Mouse (Mus musculus): Measurements from ENCODE around the gene Frmpd3. TPM values are rescaled to one million over a fixed set of nuclear protein-coding genes. Genes with fewer than 3 reads are reported as not detected.
"Not testable (repeated sequence)": the region's sequence is repeated elsewhere in the genome, so short reads cannot be mapped to it uniquely, and the experiment has no call there.

Gene Frmpd3
- 0.02 TPM in 2 replicates for polyA plus RNA-seq (2012; rRNA removed)

DNA sequence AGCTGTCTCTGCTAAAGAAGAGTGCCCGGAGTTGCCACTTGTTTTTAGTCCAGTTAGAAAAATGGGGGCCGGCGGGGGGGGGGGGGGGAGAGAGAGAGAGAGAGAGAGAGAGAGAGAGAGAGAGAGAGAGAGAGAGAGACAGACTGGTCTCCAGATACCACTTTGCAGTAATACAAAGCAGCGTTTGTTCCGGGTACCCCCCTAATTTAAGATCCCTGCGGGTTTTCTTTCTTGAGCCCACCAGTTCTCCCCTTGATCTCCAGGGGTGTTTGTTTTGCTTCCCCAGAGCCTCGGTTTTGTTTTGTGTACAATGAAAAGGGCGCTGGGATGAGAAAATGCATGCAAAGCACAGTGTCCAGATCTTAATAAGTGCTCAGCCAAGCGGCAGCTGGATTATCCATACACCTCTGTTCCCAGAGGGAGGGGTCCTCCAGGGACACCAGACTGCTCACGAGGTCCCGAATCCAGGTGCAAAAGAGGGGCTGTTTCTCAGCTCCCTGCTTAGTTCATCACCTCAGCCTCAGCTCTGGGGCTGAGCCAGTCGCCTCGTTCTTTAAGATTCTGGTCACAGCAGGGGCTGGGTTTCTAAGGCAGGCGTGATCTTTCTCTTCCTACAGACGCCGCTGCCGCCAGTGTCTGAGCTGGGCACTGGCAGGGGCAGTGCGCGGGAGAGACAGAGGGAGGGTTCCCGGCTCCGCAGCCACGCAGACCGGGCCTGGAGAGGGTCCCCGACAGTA lies at the start of gene Frmpd3:
Gene Frmpd3 (plus strand): TSS at position 608 of the 737 bp plus-strand sequence.
- Histone ChIP-seq H3K27me3 (ENCODE audit: control insufficient read depth, insufficient read depth, low read length) (no peaks in the 10 kb centered on the region), H3K4me1 (ENCODE audit: control insufficient read depth, insufficient read depth, insufficient read length) (no peaks in the 10 kb centered on the region), H3K36me3 (ENCODE audit: control insufficient read depth, insufficient read depth, low read length) (no peaks in the 10 kb centered on the region), H3K27ac (ENCODE audit: insufficient read depth, low read length) (no peak within 1 kb of the TSS), H3K4me3 (ENCODE audit: extremely low read depth, insufficient read depth, insufficient read length) (no peak within 1 kb of the TSS)
- TF ChIP-seq POLR2A (IDR thresholded peaks at IDR 0.05; ENCODE audit: low read depth, low read length) (no peak), CTCF (IDR thresholded peaks at IDR 0.05; ENCODE audit: extremely low read depth, insufficient read depth, insufficient read length, insufficient replicate concordance) (no peak)
- 29% methylated on average over 24 of the region's 24 CpGs for WGBS
- no peak for DNase-seq (ENCODE audit: low read depth in 1 of 2, low spot score in 2 of 2)

GRCm38 (mm10) chrX:140303731-140304130 lies 38.3 kb upstream of the Frmpd3 start:
- H3K4me3 ChIP-seq (ENCODE audit: extremely low read depth, insufficient read depth, insufficient read length) = no peak overlapping the region
- 70% methylated on average over 4 of the region's 4 CpGs for WGBS
- H3K27ac ChIP-seq (ENCODE audit: insufficient read depth, low read length) = no peak overlapping the region
- DNase-seq (ENCODE audit: low read depth in 1 of 2, low spot score in 2 of 2) = no peak
- H3K27me3 ChIP-seq (ENCODE audit: control insufficient read depth, insufficient read depth, low read length) = no peaks in the 10 kb centered on the region
- no peaks in the 10 kb centered on the region for H3K36me3 ChIP-seq (ENCODE audit: control insufficient read depth, insufficient read depth, low read length)
- TF ChIP-seq CTCF (IDR thresholded peaks at IDR 0.05; ENCODE audit: extremely low read depth, insufficient read depth, insufficient read length, insufficient replicate concordance) (no peak), POLR2A (IDR thresholded peaks at IDR 0.05; ENCODE audit: low read depth, low read length) (no peak)
- H3K4me1 ChIP-seq (ENCODE audit: control insufficient read depth, insufficient read depth, insufficient read length) = no peaks in the 10 kb centered on the region

DNA sequence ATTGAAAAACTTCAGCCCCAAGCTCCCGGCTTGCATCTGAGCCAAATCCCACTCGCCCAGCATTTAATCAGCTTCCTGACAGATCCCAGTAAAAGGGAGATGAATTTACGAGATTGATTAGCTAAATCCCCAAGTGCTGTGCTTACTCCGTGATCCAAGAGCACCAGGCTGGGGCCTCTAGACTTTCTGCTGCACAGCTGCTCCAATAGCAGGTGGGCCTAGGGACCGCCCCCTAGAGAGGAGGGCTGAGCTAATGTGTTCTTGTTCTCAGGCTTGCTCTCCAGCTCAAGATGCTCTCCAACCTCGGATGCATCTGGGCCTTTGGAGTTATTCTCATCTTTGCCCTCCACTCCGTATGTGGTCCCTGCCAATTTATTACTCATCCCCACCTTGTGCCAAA lies 36.4 kb upstream of the Frmpd3 start:
- TF ChIP-seq CTCF (IDR thresholded peaks at IDR 0.05; ENCODE audit: extremely low read depth, insufficient read depth, insufficient read length, insufficient replicate concordance) (no peak), POLR2A (IDR thresholded peaks at IDR 0.05; ENCODE audit: low read depth, low read length) (no peak)
- H3K27me3 ChIP-seq (ENCODE audit: control insufficient read depth, insufficient read depth, low read length) = no peaks in the 10 kb centered on the region
- H3K36me3 ChIP-seq (ENCODE audit: control insufficient read depth, insufficient read depth, low read length) = no peaks in the 10 kb centered on the region
- H3K27ac ChIP-seq (ENCODE audit: insufficient read depth, low read length) = no peak overlapping the region
- no peak overlapping the region for H3K4me3 ChIP-seq (ENCODE audit: extremely low read depth, insufficient read depth, insufficient read length)
- 79% methylated on average over 7 of the region's 7 CpGs for WGBS
- DNase-seq (ENCODE audit: low read depth in 1 of 2, low spot score in 2 of 2) = no peak
- no peaks in the 10 kb centered on the region for H3K4me1 ChIP-seq (ENCODE audit: control insufficient read depth, insufficient read depth, insufficient read length)

DNA sequence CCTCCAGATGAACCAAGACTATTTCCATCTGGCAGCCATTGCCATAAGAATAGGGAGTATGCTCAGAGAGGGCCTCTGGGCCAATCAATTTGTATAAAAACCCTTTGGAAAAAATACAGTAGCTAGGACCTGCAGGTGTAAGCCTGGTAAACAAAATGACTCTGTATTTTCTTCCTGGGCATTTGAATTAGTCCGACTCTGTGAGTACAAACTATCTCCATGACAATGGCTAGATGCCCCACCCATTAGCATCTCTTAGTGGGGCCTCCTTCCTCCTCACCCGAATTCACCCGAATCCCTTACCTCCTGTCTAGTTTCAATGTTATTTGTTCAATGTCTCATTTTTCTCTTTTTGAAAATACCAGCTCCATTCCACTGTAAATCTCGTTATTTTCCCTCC lies 24.1 kb upstream of the Frmpd3 start:
- H3K4me1 ChIP-seq (ENCODE audit: control insufficient read depth, insufficient read depth, insufficient read length) = no peaks in the 10 kb centered on the region
- H3K27me3 ChIP-seq (ENCODE audit: control insufficient read depth, insufficient read depth, low read length) = no peaks in the 10 kb centered on the region
- 80% methylated on average over 4 of the region's 4 CpGs for whole genome bisulfite sequencing
- H3K27ac ChIP-seq (ENCODE audit: insufficient read depth, low read length) = no peak overlapping the region
- no peak overlapping the region for H3K4me3 ChIP-seq (ENCODE audit: extremely low read depth, insufficient read depth, insufficient read length)
- no peak for DNase-seq (ENCODE audit: low read depth in 1 of 2, low spot score in 2 of 2)
- TF ChIP-seq POLR2A (IDR thresholded peaks at IDR 0.05; ENCODE audit: low read depth, low read length) (no peak), CTCF (IDR thresholded peaks at IDR 0.05; ENCODE audit: extremely low read depth, insufficient read depth, insufficient read length, insufficient replicate concordance) (no peak)
- H3K36me3 ChIP-seq (ENCODE audit: control insufficient read depth, insufficient read depth, low read length) = no peaks in the 10 kb centered on the region

- no peak overlapping the region for H3K27ac ChIP-seq (ENCODE audit: insufficient read depth, low read length)
Observed at GRCm38 (mm10) chrX:140319131-140319530, 22.9 kb upstream of the Frmpd3 start.

DNA sequence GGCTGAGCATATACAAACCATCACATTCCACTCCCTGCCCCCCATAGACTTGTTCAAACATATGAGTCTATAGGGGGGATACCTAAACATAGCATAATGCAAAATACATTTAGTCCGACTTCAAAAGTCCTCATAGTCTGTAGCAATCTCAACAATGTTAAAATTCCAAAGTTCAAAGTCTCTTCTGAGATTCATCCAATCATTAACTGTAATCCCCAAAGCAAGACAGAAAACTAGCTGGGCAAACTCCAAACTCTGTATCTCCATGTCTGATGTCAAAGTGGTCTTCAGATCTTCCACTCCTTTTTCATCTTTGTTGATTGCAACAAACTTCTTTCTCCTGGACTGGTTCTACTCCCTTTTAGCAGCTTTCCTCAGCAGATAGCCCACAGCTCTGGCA lies 21.4 kb upstream of the Frmpd3 start:
- 85% methylated on average over 1 of the region's 1 CpGs for WGBS
- not testable (repeated sequence) for H3K4me1 ChIP-seq (ENCODE audit: control insufficient read depth, insufficient read depth, insufficient read length); H3K4me3 ChIP-seq (ENCODE audit: extremely low read depth, insufficient read depth, insufficient read length); H3K27me3 ChIP-seq (ENCODE audit: control insufficient read depth, insufficient read depth, low read length); H3K36me3 ChIP-seq (ENCODE audit: control insufficient read depth, insufficient read depth, low read length); DNase-seq (ENCODE audit: low read depth in 1 of 2, low spot score in 2 of 2); H3K27ac ChIP-seq (ENCODE audit: insufficient read depth, low read length)

More at GRCm38 (mm10) chrX:140319131-140319530, 22.9 kb upstream of the Frmpd3 start:
- TF ChIP-seq CTCF (IDR thresholded peaks at IDR 0.05; ENCODE audit: extremely low read depth, insufficient read depth, insufficient read length, insufficient replicate concordance) = no peak
- no peak for TF ChIP-seq POLR2A (IDR thresholded peaks at IDR 0.05; ENCODE audit: low read depth, low read length)
- DNase-seq (ENCODE audit: low read depth in 1 of 2, low spot score in 2 of 2) = no peak
- Histone ChIP-seq H3K27me3 (ENCODE audit: control insufficient read depth, insufficient read depth, low read length) (no peaks in the 10 kb centered on the region), H3K4me3 (ENCODE audit: extremely low read depth, insufficient read depth, insufficient read length) (no peak overlapping the region), H3K4me1 (ENCODE audit: control insufficient read depth, insufficient read depth, insufficient read length) (no peaks in the 10 kb centered on the region), H3K36me3 (ENCODE audit: control insufficient read depth, insufficient read depth, low read length) (no peaks in the 10 kb centered on the region)
- 89% methylated on average over 6 of the region's 6 CpGs for WGBS

DNA sequence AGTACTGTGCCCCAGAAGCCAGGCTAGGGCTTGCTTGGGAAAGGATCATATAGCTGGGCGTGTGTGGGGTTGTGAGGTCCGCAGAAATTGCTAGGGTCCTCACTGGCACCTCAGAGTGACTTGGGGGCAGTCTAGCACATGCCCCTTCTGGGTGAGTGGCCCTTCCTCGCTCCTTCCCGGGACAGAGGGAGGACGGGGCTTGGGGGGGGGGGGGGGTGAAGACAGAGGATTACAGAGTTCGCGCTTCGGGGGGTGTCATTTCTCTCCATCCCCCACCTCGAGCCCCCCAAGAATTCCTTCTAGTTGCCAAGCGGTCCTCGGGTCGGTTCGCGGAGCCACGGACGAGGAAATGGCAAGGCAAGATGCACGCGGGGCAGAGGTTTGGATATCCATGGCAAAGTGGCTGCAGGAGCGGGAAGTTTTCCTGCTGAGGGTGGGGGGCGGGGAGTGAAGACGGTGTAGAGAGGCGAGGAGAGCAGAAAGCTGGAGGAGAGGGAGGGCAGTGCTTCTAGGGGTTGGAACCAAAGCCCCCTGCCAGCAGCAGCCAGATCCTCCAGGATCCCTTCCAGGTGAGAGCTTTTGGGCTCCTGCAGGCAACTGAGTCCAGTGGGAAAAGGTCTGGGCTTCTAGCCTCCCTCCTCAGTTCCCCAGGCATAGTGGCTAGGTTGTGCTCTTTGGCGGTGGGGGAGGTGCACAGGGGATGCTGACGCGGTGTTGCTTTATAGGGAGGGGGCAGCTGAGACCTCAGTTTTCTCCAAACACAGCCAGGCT lies 515 bp downstream of the Frmpd3 start:
- no peak for DNase-seq (ENCODE audit: low read depth in 1 of 2, low spot score in 2 of 2)

More for the DNA sequence above, 515 bp downstream of the Frmpd3 start:
- TF ChIP-seq CTCF (IDR thresholded peaks at IDR 0.05; ENCODE audit: extremely low read depth, insufficient read depth, insufficient read length, insufficient replicate concordance) (no peak), POLR2A (IDR thresholded peaks at IDR 0.05; ENCODE audit: low read depth, low read length) (no peak)
- Histone ChIP-seq H3K27ac (ENCODE audit: insufficient read depth, low read length) (no peak overlapping the region), H3K4me1 (ENCODE audit: control insufficient read depth, insufficient read depth, insufficient read length) (no peaks in the 10 kb centered on the region), H3K36me3 (ENCODE audit: control insufficient read depth, insufficient read depth, low read length) (no peaks in the 10 kb centered on the region), H3K4me3 (ENCODE audit: extremely low read depth, insufficient read depth, insufficient read length) (no peak overlapping the region), H3K27me3 (ENCODE audit: control insufficient read depth, insufficient read depth, low read length) (no peaks in the 10 kb centered on the region)
- WGBS = 26% methylated on average over 24 of the region's 25 CpGs
